In the genomic region with DNA sequence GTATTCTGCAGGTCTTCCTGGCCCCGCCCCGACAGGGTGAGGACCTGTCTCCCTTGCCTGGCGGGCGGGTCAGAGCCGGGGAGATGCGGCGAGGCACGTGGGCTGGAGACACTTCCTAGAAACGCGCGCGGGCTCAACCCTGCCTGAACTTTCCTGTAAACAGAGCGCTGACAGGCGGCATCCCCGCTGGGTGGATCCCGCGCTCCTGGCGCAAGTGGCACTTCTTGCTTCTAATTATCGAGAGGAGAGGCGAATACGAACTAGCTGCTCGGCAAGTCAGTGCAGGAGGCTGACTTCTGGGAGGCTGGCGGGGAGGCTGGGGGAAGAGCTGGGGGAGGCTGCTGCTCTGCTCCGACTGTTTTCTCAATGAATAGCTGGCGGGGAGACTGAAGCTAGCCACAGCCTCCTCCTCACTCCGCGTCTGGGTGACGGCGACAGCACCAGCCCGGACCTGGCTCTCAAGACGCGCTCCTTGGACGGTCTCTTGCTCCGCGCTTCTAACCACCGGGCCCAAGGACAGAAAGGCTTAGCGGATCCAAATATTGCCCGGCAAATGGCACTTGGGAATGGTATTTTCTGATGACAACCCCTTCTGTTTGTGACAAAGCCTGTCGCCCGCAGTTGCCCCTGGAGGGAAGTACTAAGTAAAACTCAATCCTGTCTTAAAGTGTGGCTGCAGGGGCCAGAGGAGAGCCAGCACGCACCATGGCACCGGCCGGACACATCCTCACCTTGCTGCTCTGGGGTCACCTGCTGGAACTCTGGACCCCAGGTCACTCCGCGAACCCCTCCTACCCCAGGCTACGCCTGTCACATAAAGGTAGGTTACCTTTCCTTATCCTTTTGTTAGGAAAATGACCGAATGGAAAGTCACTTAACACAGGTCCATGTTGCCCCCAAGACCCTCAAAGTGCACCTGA, we compare ENCODE assay signal across 8 mouse cellular contexts. TPM values are rescaled to one million over a fixed set of nuclear protein-coding genes. Genes with fewer than 3 reads are reported as not detected.
A peak's percentile ranks its signal among the peaks of the same experiment; 100 is the strongest.
DNase-seq lines count a peak whose midpoint lies in the region; ATAC-seq and TF ChIP-seq lines count a peak whose summit lies in the region.

TSS of gene Sema3e (plus strand) at position 72 of the 920 bp plus-strand sequence.

- TF ChIP-seq EP300 in stomach, postnatal 0 days (optimal IDR thresholded peaks at IDR 0.05), result no peak

- peak within 1 kb of the TSS; percentile 51 for H3K4me3 ChIP-seq in heart, embryonic 11.5 days (ENCODE audit: low read depth, low read length)
- peak within 1 kb of the TSS; percentile 47 for H3K4me3 ChIP-seq in kidney, embryonic 14.5 days (ENCODE audit: low read length)
- H3K4me3 ChIP-seq in limb, embryonic 13.5 days, result peak within 1 kb of the TSS; percentile 53
- H3K4me3 ChIP-seq in midbrain, embryonic 14.5 days (replicated peaks; ENCODE audit: low read depth, low read length), result peak within 1 kb of the TSS; percentile 52
- peak within 1 kb of the TSS; percentile 51 for H3K4me3 ChIP-seq in stomach, postnatal 0 days (ENCODE audit: low read depth, low read length)

- TF ChIP-seq CTCF in stomach, postnatal 0 days (IDR thresholded peaks at IDR 0.05; ENCODE audit: low read depth), result no peak

- H3K27ac ChIP-seq in heart, embryonic 11.5 days (ENCODE audit: low read depth, low read length), result no peak within 1 kb of the TSS
- no peak within 1 kb of the TSS for H3K27ac ChIP-seq in kidney, embryonic 14.5 days (ENCODE audit: low read depth, low read length)
- H3K27ac ChIP-seq in limb, embryonic 13.5 days, result no peak within 1 kb of the TSS
- H3K27ac ChIP-seq in midbrain, embryonic 14.5 days (replicated peaks; ENCODE audit: low read depth, low read length), result no peak within 1 kb of the TSS
- H3K27ac ChIP-seq in stomach, postnatal 0 days (replicated peaks), result peak within 1 kb of the TSS; percentile 35; the same call in 1 of the 2 replicates

- DNase-seq in adrenal gland, postnatal 14 days, result peak; percentile 15
- peak; percentile 58 to 70 for DNase-seq in cerebellum, postnatal 25 days
- peak; percentile 68 for DNase-seq in midbrain, embryonic 14.5 days
- DNase-seq in stomach, postnatal 0 days (ENCODE audit: low spot score), result peak; percentile 68
- DNase-seq in MN1 (ENCODE audit: low spot score), result no peak

- ATAC-seq in heart, embryonic 11.5 days (replicated peaks; ENCODE audit: insufficient number of reproducible peaks, low FRiP score, low TSS enrichment), result peak; percentile 71; the same call in 1 of the 2 replicates
- peak; percentile 91 for ATAC-seq in kidney, embryonic 14.5 days (ENCODE audit: low FRiP score, low TSS enrichment)
- peak; percentile 67 for ATAC-seq in limb, embryonic 13.5 days (ENCODE audit: low FRiP score, low read depth)
- ATAC-seq in midbrain, embryonic 14.5 days (ENCODE audit: low FRiP score, low TSS enrichment), result peak; percentile 80
- peak; percentile 88 for ATAC-seq in stomach, postnatal 0 days (ENCODE audit: low FRiP score, low TSS enrichment)

- no peaks in the 10 kb centered on the region for H3K4me1 ChIP-seq in heart, embryonic 11.5 days (ENCODE audit: control insufficient read depth, insufficient read depth, low read length)
- H3K4me1 ChIP-seq in kidney, embryonic 14.5 days (ENCODE audit: control insufficient read depth, insufficient read depth, low read length), result peaks cover 3% of the 10 kb centered on the region; the same call in 1 of the 2 replicates
- peaks cover 8% of the 10 kb centered on the region; the same call in 1 of the 2 replicates for H3K4me1 ChIP-seq in limb, embryonic 13.5 days
- peaks cover 5% of the 10 kb centered on the region; the same call in 1 of the 2 replicates for H3K4me1 ChIP-seq in midbrain, embryonic 14.5 days (ENCODE audit: control insufficient read depth, insufficient read depth, low read length)
- no peaks in the 10 kb centered on the region; the same call in 1 of the 2 replicates for H3K4me1 ChIP-seq in stomach, postnatal 0 days (replicated peaks; ENCODE audit: control insufficient read depth, insufficient read depth)

- H3K4me2 ChIP-seq in heart, embryonic 11.5 days, result peak within 1 kb of the TSS; percentile 78
- peak within 1 kb of the TSS; percentile 79 for H3K4me2 ChIP-seq in kidney, embryonic 14.5 days (replicated peaks; ENCODE audit: low read depth, low read length)
- peak within 1 kb of the TSS; percentile 86 for H3K4me2 ChIP-seq in limb, embryonic 13.5 days (replicated peaks)
- H3K4me2 ChIP-seq in midbrain, embryonic 14.5 days (ENCODE audit: low read length), result peak within 1 kb of the TSS; percentile 88
- H3K4me2 ChIP-seq in stomach, postnatal 0 days (replicated peaks; ENCODE audit: low read depth), result peak within 1 kb of the TSS; percentile 81

- no peaks in the 10 kb centered on the region for H3K36me3 ChIP-seq in heart, embryonic 11.5 days (ENCODE audit: control insufficient read depth, insufficient read depth, low read length)
- H3K36me3 ChIP-seq in kidney, embryonic 14.5 days (ENCODE audit: control insufficient read depth, insufficient read depth, low read length), result no peaks in the 10 kb centered on the region
- no peaks in the 10 kb centered on the region for H3K36me3 ChIP-seq in limb, embryonic 13.5 days
- no peaks in the 10 kb centered on the region for H3K36me3 ChIP-seq in midbrain, embryonic 14.5 days (ENCODE audit: control insufficient read depth, insufficient read depth, low read length)
- H3K36me3 ChIP-seq in stomach, postnatal 0 days (ENCODE audit: control insufficient read depth, insufficient read depth, low read length), result no peaks in the 10 kb centered on the region

- WGBS in heart, embryonic 11.5 days (ENCODE audit: insufficient replicate concordance), result under 1% methylated on average over 47 of the region's 47 CpGs
- under 1% methylated on average over 47 of the region's 47 CpGs for WGBS in kidney, embryonic 14.5 days
- WGBS in limb, embryonic 13.5 days, result 1% methylated on average over 47 of the region's 47 CpGs
- WGBS in midbrain, embryonic 14.5 days, result 1% methylated on average over 47 of the region's 47 CpGs
- WGBS in stomach, postnatal 0 days, result 2% methylated on average over 47 of the region's 47 CpGs

- H3K9me3 ChIP-seq in heart, embryonic 11.5 days (replicated peaks; ENCODE audit: control insufficient read depth, low read length), result peaks cover 3% of the 10 kb centered on the region; the same call in 1 of the 2 replicates
- H3K9me3 ChIP-seq in kidney, embryonic 14.5 days (ENCODE audit: control insufficient read depth, low read length), result peaks cover 6% of the 10 kb centered on the region; the same call in 1 of the 2 replicates
- H3K9me3 ChIP-seq in limb, embryonic 13.5 days, result peaks cover 6% of the 10 kb centered on the region; the same call in 1 of the 2 replicates
- H3K9me3 ChIP-seq in midbrain, embryonic 14.5 days (ENCODE audit: control insufficient read depth, low read length), result 0 out of 2 replicates have a peak, but pooled peaks cover 4% of the 10 kb centered on the region
- no peaks in the 10 kb centered on the region for H3K9me3 ChIP-seq in stomach, postnatal 0 days (ENCODE audit: control insufficient read depth, low read length)

- H3K27me3 ChIP-seq in heart, embryonic 11.5 days (ENCODE audit: control insufficient read depth, insufficient read depth, low read length), result 0 out of 2 replicates have a peak, but pooled peaks cover 3% of the 10 kb centered on the region
- H3K27me3 ChIP-seq in kidney, embryonic 14.5 days (ENCODE audit: control insufficient read depth, insufficient read depth, low read length), result peaks cover 8% of the 10 kb centered on the region
- peaks cover 10% of the 10 kb centered on the region for H3K27me3 ChIP-seq in limb, embryonic 13.5 days
- peaks cover 7% of the 10 kb centered on the region; the same call in 1 of the 2 replicates for H3K27me3 ChIP-seq in midbrain, embryonic 14.5 days (ENCODE audit: control insufficient read depth, insufficient read depth, low read length)
- H3K27me3 ChIP-seq in stomach, postnatal 0 days (ENCODE audit: control insufficient read depth, insufficient read depth, low read length), result no peaks in the 10 kb centered on the region

- H3K9ac ChIP-seq in heart, embryonic 11.5 days (ENCODE audit: low read depth, low read length), result peak within 1 kb of the TSS; percentile 43
- peak within 1 kb of the TSS; percentile 52 for H3K9ac ChIP-seq in kidney, embryonic 14.5 days (ENCODE audit: low read depth, low read length)
- H3K9ac ChIP-seq in limb, embryonic 13.5 days, result peak within 1 kb of the TSS; percentile 60
- peak within 1 kb of the TSS; percentile 51 for H3K9ac ChIP-seq in midbrain, embryonic 14.5 days (replicated peaks; ENCODE audit: low read length)
- H3K9ac ChIP-seq in stomach, postnatal 0 days (ENCODE audit: low read length), result peak within 1 kb of the TSS; percentile 59

RNA-seq across cellular contexts. Expression of gene Sema3e, which starts in this region (rescaled TPM):
- total RNA-seq in adrenal gland, postnatal 14 days (2021), result 0.44 and 0.45 TPM in 2 replicates
- polyA plus RNA-seq in heart, embryonic 11.5 days (2014; fragmentation: Nextera tagmentation; extraction: Ambion mirVana), result 0.48 and 0.79 TPM in 2 replicates
- polyA plus RNA-seq in kidney, embryonic 14.5 days (2014; fragmentation: Nextera tagmentation; extraction: Ambion mirVana), result 1.0 and 2.2 TPM in 2 replicates
- 5.5 TPM in 2 replicates for polyA plus RNA-seq in limb, embryonic 13.5 days (2015; fragmentation: Nextera tagmentation; extraction: Ambion mirVana)
- 2.4 and 3.1 TPM in 2 replicates for polyA plus RNA-seq in midbrain, embryonic 14.5 days (2014; fragmentation: Nextera tagmentation; extraction: Ambion mirVana)
- 7.3 and 7.8 TPM in 2 replicates for polyA plus RNA-seq in stomach, postnatal 0 days (2015; fragmentation: Nextera tagmentation; extraction: Ambion mirVana)

Comparison
In these comparisons a context has a peak if more than half of its experiments do, and no peak if none do; other contexts are left out.
1. Peak in DNase-seq in adrenal gland, postnatal 14 days; RNA of the gene not detected or under 1 TPM.
2. Peak in ATAC-seq, H3K4me3 ChIP-seq, H3K9ac ChIP-seq and H3K4me2 ChIP-seq in heart, embryonic 11.5 days; RNA of the gene not detected or under 1 TPM.